Mouse (Mus musculus): ENCODE data around the gene Olfr507. TPM values are rescaled to one million over a fixed set of nuclear protein-coding genes. Genes with fewer than 3 reads are reported as not detected.
"Not testable (repeated sequence)": the region's sequence is repeated elsewhere in the genome, so short reads cannot be mapped to it uniquely, and the experiment has no call there.

The Olfr507 gene
- not detected for total RNA-seq (2022)

- DNase-seq (ENCODE audit: low spot score in 2 of 2): no peak
Measured at GRCm38 (mm10) chr7:108621514-108621913, at the start of gene Olfr507. Gene Olfr507, plus strand, starts transcription at chr7:108621814.

GRCm38 (mm10) chr7:108589797-108590196 lies 31.8 kb upstream of the Olfr507 start:
- DNase-seq (ENCODE audit: low spot score in 2 of 2): no peak

GRCm38 (mm10) chr7:108601916-108602315 lies 19.7 kb upstream of the Olfr507 start:
- not testable (repeated sequence) for DNase-seq (ENCODE audit: low spot score in 2 of 2)

- DNase-seq (ENCODE audit: low spot score in 2 of 2): no peak
Measured at GRCm38 (mm10) chr7:108610487-108610886, 11.1 kb upstream of the Olfr507 start, which contains the start of gene Olfr506. Gene Olfr506, plus strand, starts transcription at chr7:108610787.

GRCm38 (mm10) chr7:108614110-108614509 lies 7.5 kb upstream of the Olfr507 start:
- DNase-seq (ENCODE audit: low spot score in 2 of 2): no peak

- not testable (repeated sequence) for DNase-seq (ENCODE audit: low spot score in 2 of 2)
Measured at GRCm38 (mm10) chr7:108616781-108617180, 4.8 kb upstream of the Olfr507 start.

- DNase-seq (ENCODE audit: low spot score in 2 of 2): no peak
Measured at GRCm38 (mm10) chr7:108629694-108630093, 8.1 kb downstream of the Olfr507 start, which contains the start of gene Olfr508. Gene Olfr508, plus strand, starts transcription at chr7:108629994.

GRCm38 (mm10) chr7:108651806-108652205 lies 30.2 kb downstream of the Olfr507 start, which contains the start of gene Olfr509:
Gene Olfr509, minus strand, starts transcription at chr7:108651906.
- DNase-seq (ENCODE audit: low spot score in 2 of 2): no peak

GRCm38 (mm10) chr7:108662419-108662818 lies 40.8 kb downstream of the Olfr507 start:
- no peak for DNase-seq (ENCODE audit: low spot score in 2 of 2)

GRCm38 (mm10) chr7:108666118-108666517 lies 44.5 kb downstream of the Olfr507 start, which contains the start of gene Olfr510:
Gene Olfr510, plus strand, starts transcription at chr7:108666418.
- DNase-seq (ENCODE audit: low spot score in 2 of 2): no peak

- DNase-seq (ENCODE audit: low spot score in 2 of 2): no peak
Measured at GRCm38 (mm10) chr7:108671058-108671457, 49.4 kb downstream of the Olfr507 start.

Other genes starting within 250 kb of the Olfr507 start
- not detected for gene Olfr495, start 228.6 kb upstream of the Olfr507 start, total RNA-seq (2022)
- gene Olfr497, start 201.4 kb upstream of the Olfr507 start, total RNA-seq (2022): not detected
- gene Olfr498, start 156.5 kb upstream of the Olfr507 start, total RNA-seq (2022): not detected
- not detected for gene Olfr502, start 96.7 kb upstream of the Olfr507 start, total RNA-seq (2022)
- gene Olfr503, start 77.3 kb upstream of the Olfr507 start, total RNA-seq (2022): not detected
- not detected for gene Olfr504, start 56.0 kb upstream of the Olfr507 start, total RNA-seq (2022)
- not detected for gene Olfr506, start 11.0 kb upstream of the Olfr507 start, total RNA-seq (2022)
- gene Olfr508, start 8.2 kb downstream of the Olfr507 start, total RNA-seq (2022): not detected
- not detected for gene Olfr509, start 30.1 kb downstream of the Olfr507 start, total RNA-seq (2022)
- gene Olfr510, start 44.6 kb downstream of the Olfr507 start, total RNA-seq (2022): not detected
- not detected for gene Olfr512, start 91.5 kb downstream of the Olfr507 start, total RNA-seq (2022)
- gene Olfr513, start 129.2 kb downstream of the Olfr507 start, total RNA-seq (2022): not detected
- gene Olfr514, start 204.2 kb downstream of the Olfr507 start, total RNA-seq (2022): not detected
- not detected for gene Olfr516, start 228.7 kb downstream of the Olfr507 start, total RNA-seq (2022)

Data from left cerebral cortex, adult 8-10 months (tissue).